Mouse (Mus musculus): ENCODE data around the gene Grcc10.

Grcc10 gene

DNA sequence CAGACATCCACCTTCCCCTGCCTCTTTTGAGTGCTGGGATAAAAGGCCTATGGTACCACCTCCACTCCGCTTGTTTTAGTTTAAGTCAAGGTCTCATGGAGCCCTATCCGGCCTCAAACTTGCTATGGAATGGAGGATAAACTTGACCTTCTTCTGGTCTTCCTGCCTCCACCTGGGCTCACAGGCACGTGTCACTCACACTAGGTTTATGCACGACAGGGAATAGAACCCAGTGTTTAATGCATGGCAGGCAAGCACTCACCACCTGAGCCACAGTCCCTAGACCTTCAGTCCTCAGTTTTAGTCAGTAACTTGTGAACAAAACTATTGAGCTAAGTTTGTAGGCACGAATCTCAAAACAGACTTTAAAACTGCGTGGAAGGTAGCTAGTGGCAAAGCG lies 10.1 kb downstream of the Grcc10 start:
- no peak for DNase-seq (ENCODE audit: low spot score)

DNA sequence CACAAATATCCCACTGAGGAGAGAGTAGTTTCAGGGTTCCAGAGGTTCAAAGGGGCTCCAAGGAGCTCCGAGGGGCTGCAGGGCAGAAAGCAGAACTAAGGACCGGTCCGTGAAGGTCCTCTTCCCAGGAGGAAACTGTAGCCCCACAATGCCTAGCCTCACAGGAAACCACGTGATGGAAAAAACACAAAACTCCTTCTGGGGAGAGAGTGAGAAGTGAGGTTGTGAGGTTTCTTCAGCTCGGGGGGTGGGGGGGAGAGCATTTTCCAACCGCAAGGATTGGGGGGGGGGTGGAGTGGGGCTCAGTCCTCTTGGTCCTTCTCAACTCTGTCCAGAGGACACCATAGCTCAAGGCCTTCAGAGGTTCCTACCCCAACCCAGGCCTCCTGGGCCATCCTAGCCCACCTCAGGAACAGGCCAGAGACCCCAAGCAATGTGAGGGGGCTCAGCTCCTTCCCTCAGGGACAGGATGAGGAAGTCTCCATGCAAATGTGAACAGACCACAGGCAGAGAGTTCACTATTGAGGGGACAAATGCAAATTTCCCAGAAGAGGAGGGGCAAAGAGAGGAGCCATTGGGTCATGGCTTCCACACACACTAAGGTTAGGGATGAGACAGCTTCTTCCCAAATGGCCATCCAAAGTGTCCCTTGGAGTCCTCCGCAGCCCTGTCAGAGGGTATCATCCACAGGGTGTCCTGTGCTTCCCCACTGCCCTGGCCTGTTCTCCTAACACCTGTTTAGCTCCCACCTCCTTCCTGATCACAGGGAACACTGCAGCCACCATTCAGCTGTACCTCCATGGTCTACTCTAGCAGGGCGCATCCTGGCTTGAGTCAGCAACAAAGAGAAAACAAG lies 11.1 kb downstream of the Grcc10 start:
- DNase-seq (ENCODE audit: low spot score) = no peak

DNA sequence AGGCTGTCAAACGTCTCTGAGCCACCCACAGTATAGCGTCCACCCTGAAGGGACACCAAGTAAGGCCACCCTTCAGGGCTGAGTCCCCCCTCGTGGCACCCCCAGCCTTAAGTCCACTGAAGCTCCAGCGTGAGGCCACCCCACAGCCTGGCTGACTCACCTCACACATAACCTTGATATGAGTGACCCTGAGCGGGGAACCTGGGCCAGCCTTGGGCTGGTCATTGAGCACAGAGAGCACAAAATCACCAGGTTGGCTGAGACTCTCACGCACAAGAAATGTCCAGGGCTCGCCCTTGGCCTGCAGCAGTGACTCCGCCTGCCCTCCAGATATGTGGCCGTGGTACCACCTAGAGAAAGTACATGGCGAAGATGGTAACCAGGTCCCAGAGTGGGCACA lies 12.6 kb downstream of the Grcc10 start:
- DNase-seq (ENCODE audit: low spot score) = no peak

- DNase-seq (ENCODE audit: low spot score) = no peak
Measured at GRCm38 (mm10) chr6:124724472-124724871, 16.7 kb downstream of the Grcc10 start.

GRCm38 (mm10) chr6:124723541-124723940 lies 17.6 kb downstream of the Grcc10 start:
- no peak for DNase-seq (ENCODE audit: low spot score)

- no peak for DNase-seq (ENCODE audit: low spot score)
Measured at GRCm38 (mm10) chr6:124722876-124723473, 18.2 kb downstream of the Grcc10 start.

GRCm38 (mm10) chr6:124720904-124721303 lies 20.3 kb downstream of the Grcc10 start:
- no peak for DNase-seq (ENCODE audit: low spot score)

DNA sequence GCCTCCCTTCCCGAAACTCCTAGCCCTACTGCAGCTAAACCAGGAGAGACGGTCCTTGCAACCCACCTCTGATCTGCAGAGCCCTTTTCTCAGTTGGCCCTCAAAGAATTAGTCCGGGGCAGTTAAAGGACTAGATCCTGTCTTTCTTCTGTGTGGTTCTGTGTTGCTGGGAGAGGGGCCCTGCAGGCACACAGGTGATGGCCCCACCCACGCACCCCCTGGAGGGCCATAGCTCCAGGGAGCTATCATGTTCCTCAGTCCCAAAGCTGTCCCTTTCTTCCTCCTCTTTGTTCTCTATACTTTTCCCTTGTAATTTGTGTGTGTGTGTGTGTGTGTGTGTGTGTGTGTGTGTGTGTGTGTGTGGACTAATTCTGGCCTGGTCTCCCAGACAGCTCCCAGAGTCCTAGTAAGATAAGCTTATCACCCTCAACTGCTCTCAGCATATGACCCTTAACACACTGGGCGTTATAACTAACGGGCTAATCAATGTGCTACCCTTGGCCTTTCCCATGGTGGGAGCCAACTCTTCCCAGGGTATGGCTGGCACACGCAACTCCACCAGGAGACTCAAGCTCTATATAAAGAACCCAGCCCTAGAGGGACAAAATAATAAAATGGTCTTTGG lies 21.7 kb downstream of the Grcc10 start:
- DNase-seq (ENCODE audit: low spot score) = no peak

GRCm38 (mm10) chr6:124718703-124719102 lies 22.5 kb downstream of the Grcc10 start:
- DNase-seq (ENCODE audit: low spot score) = no peak

- no peak for DNase-seq (ENCODE audit: low spot score)
Measured at GRCm38 (mm10) chr6:124717968-124718367, 23.2 kb downstream of the Grcc10 start.

DNA sequence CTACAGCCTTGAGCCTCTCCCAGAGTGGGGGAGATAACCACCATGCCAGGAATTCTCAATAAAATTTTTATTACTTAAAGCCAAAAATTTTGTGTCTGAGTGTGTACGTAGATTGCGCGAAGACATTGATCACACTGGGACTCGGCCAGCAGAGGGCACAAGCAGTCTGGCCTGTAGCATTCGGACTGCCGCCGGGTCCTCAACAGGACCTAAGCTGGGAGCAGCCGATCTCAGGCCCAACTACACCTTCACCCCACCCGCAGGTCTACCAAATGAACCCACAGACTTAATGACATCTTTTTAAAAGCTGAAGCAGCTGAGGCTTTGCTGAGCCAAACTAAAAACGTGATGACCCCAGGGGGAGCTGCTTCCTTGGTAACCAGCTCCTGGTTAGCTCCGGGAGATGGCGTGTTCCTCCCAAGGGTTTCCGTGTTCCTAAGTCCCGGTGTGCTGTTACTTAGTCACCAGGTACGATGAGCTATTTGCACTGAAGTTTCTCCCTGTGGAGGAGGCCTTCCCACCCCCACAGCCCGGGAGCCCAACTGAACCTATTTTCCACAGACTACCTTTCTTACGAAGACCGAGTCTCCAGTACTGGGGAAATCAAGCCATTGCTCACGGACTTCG lies 24.2 kb downstream of the Grcc10 start:
- peak; percentile 75 for DNase-seq (ENCODE audit: low spot score)

DNA sequence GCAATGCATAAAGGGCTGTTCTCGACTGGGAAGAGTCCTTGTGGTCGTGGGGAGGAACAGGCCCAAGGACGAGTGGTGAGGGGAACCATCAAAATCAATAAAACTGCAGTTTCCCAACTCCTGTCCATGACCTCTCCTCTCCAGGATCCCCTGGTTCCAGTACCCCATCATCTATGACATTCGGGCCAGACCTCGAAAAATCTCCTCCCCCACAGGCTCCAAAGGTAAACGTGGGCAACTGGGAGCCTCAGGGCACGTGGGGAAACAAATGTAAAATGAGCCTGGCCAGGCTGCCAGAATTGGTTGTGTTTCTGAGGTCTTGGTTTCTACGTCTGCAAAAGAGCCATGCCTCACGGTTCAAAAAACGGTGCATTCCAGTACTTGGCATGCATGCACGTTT lies 28.3 kb downstream of the Grcc10 start:
- no peak for DNase-seq (ENCODE audit: low spot score)

- DNase-seq (ENCODE audit: low spot score) = peak; percentile 99
Measured at GRCm38 (mm10) chr6:124711824-124712782, 29.1 kb downstream of the Grcc10 start, which contains the start of the genes Emg1 and Phb2. Emg1 (minus strand) TSS chr6:124712178. Phb2 (plus strand) TSS chr6:124712336.

DNA sequence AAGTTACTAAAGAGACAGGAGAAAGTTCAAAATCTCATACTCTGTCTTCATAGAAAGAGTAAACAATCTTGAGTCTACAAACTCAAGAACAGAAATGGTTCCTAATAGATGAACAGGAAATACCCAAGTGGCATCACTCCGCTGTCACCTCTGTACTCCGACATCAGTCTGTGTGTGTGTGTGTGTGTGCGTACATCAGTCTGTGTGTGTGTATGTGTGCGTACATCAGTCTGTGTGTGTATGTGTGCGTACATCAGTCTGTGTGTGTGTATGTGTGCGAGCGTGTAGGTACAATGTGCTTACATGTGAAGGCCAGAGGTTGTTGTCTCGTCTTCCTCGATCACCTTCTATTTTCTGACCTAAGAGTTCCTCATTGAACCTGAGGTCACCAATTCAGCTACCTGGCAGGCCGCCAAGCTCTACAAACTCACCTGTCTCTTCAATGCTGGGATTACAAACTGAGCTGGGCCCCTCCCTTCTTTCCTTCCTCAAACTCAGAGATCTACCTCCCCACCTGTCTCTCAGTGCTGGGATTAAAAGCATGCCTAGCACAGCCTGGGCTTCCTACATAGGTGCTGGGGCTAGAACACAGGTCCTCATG lies 32.8 kb downstream of the Grcc10 start:
- DNase-seq (ENCODE audit: low spot score) = no peak

GRCm38 (mm10) chr6:124706061-124706627 lies 35.0 kb downstream of the Grcc10 start:
- no peak for DNase-seq (ENCODE audit: low spot score)

GRCm38 (mm10) chr6:124704417-124704816 lies 36.8 kb downstream of the Grcc10 start:
- no peak for DNase-seq (ENCODE audit: low spot score)

DNA sequence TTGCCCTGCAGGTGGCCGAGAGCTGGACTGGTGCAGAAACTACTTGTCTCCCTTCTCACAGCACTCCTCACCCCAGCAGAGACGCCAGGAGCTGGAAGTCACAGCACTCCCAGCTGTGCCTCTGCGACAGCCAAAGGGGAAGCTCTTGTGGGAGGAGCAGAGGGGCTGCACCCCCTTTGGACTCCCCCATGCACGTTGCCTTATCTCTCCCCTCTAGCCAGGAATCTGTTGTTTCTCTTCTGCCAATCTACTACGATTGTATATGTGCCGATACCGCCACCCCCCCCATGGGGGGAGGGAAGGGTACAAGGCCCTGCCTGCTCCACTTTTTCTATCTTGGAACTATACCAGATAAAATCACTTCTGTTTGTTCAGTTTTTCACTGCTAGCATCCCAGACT lies 37.4 kb downstream of the Grcc10 start:
- DNase-seq (ENCODE audit: low spot score) = no peak

- peak; percentile 78 for DNase-seq (ENCODE audit: low spot score)
Measured at GRCm38 (mm10) chr6:124702784-124703103, 38.4 kb downstream of the Grcc10 start.

DNA sequence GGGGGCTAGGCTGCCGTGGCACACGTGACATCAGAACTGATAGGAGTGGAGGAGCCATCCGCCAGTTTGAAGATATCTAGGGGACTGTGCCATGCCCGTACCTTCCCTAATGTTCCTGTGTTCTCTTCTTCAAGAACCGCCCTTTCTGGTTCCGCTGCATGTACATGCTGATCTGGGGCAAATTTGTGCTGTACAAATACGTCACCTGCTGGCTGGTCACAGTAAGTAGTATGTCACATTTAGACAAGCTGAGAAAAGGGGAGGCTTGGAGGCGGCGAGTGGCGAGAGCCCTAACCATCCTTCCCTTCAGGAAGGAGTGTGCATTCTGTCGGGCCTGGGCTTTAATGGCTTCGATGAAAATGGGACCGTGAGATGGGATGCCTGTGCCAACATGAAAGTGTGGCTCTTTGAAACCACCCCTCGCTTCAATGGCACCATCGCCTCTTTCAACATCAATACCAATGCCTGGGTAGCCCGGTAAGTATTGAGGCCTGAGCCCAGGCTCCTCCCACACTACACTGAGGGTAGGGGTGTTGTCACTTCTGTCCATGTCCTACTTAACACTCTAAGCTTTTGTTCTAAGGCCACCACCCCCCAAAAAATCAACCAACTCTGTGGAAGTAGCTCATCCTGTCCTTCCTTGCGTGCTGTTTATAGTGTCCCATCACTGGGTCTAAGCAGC lies 38.9 kb downstream of the Grcc10 start:
- DNase-seq (ENCODE audit: low spot score) = no peak

GRCm38 (mm10) chr6:124701338-124701737 lies 39.8 kb downstream of the Grcc10 start:
- no peak for DNase-seq (ENCODE audit: low spot score)
